Mouse (Mus musculus) adrenal gland, adult 10 weeks (tissue): ENCODE data around the gene Nup62cl. TPM values are rescaled to one million over a fixed set of nuclear protein-coding genes. Genes with fewer than 3 reads are reported as not detected.

Experiments used
- polyA plus RNA-seq: library from polyadenylated mRNA; stranded (reverse); fragments of 350-450 nt; fragmentation: Illumina TruSeq; extraction: RNeasy Lipid Tissue Mini Kit (QIAGEN cat#74804); gene quantifications from one replicate; pipeline ENCODE4 v1.2.3, GENCODE M21; 2014; ENCODE audit warnings: low read depth, low replicate concordance

The Nup62cl gene
- 35.8 TPM for polyA plus RNA-seq

GRCm38 (mm10) chrX:140062135-140062975, at the start of gene Nup62cl, which contains the start of gene Pih1h3b:
TSS of gene Nup62cl (minus strand) at chrX:140062712.
TSS of gene Pih1h3b (plus strand) at chrX:140062879.

GRCm38 (mm10) chrX:139997740-139998690, 64.5 kb downstream of the Nup62cl start, which contains the start of gene Rbm41:
TSS of gene Rbm41 (minus strand) at chrX:139998595.

Other genes starting within 250 kb of the Nup62cl start
- 18.5 TPM for gene Morc4, start 191.0 kb downstream of the Nup62cl start, polyA plus RNA-seq
- gene Rbm41, start 64.1 kb downstream of the Nup62cl start, polyA plus RNA-seq: 17.0 TPM
- 0.93 TPM for gene Pih1h3b, start 167 bp upstream of the Nup62cl start, polyA plus RNA-seq